Mouse (Mus musculus): ENCODE data around the gene Bckdha. TPM values are rescaled to one million over a fixed set of nuclear protein-coding genes. Genes with fewer than 3 reads are reported as not detected.

Gene Bckdha
- polyA plus RNA-seq, 1 experiment from 2014 or later = 57.5 TPM

DNA sequence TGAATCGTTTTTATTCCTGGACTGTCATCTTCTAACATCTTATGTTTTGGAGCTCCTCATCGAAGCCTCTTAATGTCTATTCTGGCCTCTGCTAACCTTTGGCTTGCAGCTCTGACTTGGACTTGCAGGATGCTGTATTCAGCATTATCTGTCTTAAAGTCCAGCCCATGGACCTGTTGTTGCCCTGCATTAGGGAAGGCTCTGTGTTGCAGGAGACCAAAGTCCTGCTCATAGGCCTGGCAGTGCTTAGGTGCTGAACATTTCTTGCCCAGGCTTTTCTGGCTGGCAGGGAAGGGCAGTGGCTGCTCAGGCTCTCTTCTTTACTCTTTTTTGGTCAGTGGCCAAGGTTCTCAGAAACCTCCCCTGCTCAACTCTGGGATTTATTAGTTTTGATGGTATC lies 51.6 kb downstream of the Bckdha start:
- Histone ChIP-seq H3K27ac (no peak overlapping the region), H3K27me3 (no peaks in the 10 kb centered on the region), H3K36me3 (no peaks in the 10 kb centered on the region), H3K4me3 (replicated peaks) (no peak overlapping the region), H3K9me3 (peaks cover 4% of the 10 kb centered on the region; the same call in 1 of the 2 replicates), H3K4me2 (no peak overlapping the region), H3K4me1 (replicated peaks) (no peaks in the 10 kb centered on the region), H3K9ac (replicated peaks) (no peak overlapping the region)
- ATAC-seq (ENCODE audit: insufficient number of reproducible peaks, insufficient read depth, low FRiP score, low TSS enrichment, low read depth) = no peak
- WGBS = 89% methylated on average over 2 of the region's 2 CpGs

DNA sequence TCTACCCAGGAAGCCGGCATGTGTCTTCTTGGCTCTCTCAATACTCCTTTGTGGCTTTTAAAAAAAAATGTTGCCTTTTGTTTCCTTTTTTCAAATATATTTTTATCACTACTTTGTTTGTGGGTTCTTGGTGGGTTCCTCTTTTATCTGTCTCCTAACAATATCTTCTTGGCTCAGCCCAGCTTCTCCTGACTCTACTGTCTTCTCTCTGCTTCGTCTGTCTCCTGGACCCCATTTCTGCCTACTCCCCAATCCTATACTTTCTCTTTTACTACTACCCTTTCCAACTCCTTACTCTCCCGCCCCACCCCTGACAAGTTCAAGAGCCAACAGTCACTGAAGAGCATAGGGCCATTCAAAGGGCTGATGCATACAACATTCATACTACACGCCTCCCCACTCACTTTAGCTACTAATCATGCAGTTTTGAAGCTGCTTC lies 52.1 kb downstream of the Bckdha start:
- Histone ChIP-seq H3K4me3 (replicated peaks) (no peak overlapping the region), H3K27ac (no peak overlapping the region), H3K27me3 (no peaks in the 10 kb centered on the region), H3K4me1 (replicated peaks) (no peaks in the 10 kb centered on the region), H3K9me3 (peaks cover 4% of the 10 kb centered on the region; the same call in 1 of the 2 replicates), H3K9ac (replicated peaks) (no peak overlapping the region), H3K4me2 (no peak overlapping the region), H3K36me3 (no peaks in the 10 kb centered on the region)
- ATAC-seq (ENCODE audit: insufficient number of reproducible peaks, insufficient read depth, low FRiP score, low TSS enrichment, low read depth) = no peak
- 86% methylated on average over 4 of the region's 4 CpGs for WGBS

DNA sequence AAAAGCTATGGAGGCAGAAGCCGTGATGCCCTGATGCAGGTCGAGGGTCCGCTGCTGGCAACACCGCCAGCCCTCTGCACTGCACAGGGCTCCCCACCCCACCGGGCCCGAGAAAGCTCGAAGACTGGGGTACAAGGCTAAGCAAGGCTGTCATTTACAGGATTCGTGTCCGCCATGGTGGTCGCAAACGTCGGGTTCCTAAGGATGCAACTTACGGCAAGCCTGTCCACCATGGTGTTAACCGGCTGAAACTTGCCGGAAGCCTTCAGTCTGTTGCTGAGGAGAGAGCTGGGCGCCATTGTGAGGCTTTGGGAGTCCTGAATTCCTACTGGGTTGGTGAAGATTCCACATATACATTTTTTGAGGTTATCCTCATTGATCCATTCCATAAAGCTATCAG lies 57.4 kb downstream of the Bckdha start:
- no peak overlapping the region for H3K9ac ChIP-seq (replicated peaks)
- no peaks in the 10 kb centered on the region for H3K27me3 ChIP-seq
- no peaks in the 10 kb centered on the region for H3K9me3 ChIP-seq
- H3K36me3 ChIP-seq = no peaks in the 10 kb centered on the region
- no peak overlapping the region for H3K27ac ChIP-seq
- H3K4me3 ChIP-seq (replicated peaks) = no peak overlapping the region
- H3K4me1 ChIP-seq (replicated peaks) = no peaks in the 10 kb centered on the region
- no peak overlapping the region for H3K4me2 ChIP-seq
- ATAC-seq (ENCODE audit: insufficient number of reproducible peaks, insufficient read depth, low FRiP score, low TSS enrichment, low read depth) = no peak
- 83% methylated on average over 16 of the region's 16 CpGs for WGBS

DNA sequence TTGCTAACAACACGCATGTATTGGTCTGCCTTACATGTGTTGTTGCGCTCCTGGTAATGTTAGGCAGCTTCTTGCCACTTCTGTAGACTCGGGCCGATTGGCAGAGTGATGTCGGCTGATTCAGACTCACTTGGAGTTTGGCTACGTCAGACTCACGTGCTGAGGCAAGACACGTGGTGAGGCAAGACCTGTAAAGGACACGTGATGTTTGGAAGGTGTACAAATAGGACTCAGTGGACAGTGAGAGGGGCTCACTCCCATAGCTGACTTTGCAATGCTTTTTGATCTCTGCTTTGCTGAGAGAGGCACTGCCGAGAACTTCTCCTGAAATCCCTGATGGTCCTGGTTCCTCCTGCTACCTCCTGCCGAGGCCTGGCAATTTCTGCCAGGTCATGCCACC lies 58.1 kb downstream of the Bckdha start:
- no peak for ATAC-seq (ENCODE audit: insufficient number of reproducible peaks, insufficient read depth, low FRiP score, low TSS enrichment, low read depth)
- no peaks in the 10 kb centered on the region for H3K4me1 ChIP-seq (replicated peaks)
- 82% methylated on average over 11 of the region's 11 CpGs for WGBS

DNA sequence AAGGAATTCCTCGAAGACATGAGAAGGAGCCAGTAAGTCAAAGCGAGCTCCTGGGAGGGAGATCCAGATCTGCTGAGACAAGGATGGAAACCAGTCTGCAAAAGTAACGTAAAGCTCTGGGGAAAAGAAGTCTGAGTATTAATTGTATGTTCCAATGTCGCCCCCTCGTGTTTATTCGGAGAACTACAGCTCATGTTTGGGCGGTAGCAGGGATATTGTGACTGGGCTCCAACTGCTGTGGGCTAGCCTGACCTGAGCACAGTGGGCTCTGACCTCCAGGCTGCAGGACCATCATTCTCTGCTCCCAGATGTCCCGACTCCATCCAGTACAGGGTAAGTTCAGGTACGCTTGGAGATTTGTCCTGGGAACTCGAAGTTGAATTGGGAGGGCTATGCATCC lies 59.1 kb downstream of the Bckdha start:
- Histone ChIP-seq H3K4me1 (replicated peaks) (no peaks in the 10 kb centered on the region), H3K27ac (no peak overlapping the region), H3K9ac (replicated peaks) (no peak overlapping the region), H3K4me2 (no peak overlapping the region), H3K27me3 (no peaks in the 10 kb centered on the region), H3K9me3 (no peaks in the 10 kb centered on the region), H3K4me3 (replicated peaks) (no peak overlapping the region), H3K36me3 (no peaks in the 10 kb centered on the region)
- WGBS = 11% methylated on average over 10 of the region's 10 CpGs
- ATAC-seq (ENCODE audit: insufficient number of reproducible peaks, insufficient read depth, low FRiP score, low TSS enrichment, low read depth) = no peak

More for the DNA sequence above, 58.1 kb downstream of the Bckdha start:
- Histone ChIP-seq H3K27me3 (no peaks in the 10 kb centered on the region), H3K27ac (no peak overlapping the region), H3K4me2 (no peak overlapping the region), H3K9ac (replicated peaks) (no peak overlapping the region), H3K4me3 (replicated peaks) (no peak overlapping the region), H3K36me3 (no peaks in the 10 kb centered on the region), H3K9me3 (no peaks in the 10 kb centered on the region)

DNA sequence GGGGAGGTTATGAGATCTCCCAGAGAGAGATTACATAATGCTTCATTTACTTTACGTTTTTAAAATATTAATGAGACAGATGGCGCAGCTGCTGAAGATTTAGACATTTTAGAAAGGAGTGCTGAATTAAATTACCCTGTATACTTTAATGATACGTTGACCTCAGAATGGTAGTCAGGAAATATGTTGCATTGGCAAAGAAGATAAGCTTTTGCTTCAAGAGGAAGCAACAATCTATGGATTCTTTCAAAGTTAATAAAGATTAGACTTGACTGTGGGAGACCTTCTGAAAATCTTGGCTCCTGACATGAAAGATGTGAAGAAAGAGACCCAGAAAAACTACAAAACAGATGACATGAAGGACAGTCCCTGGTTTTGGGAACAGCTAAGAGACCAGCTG lies 64.9 kb downstream of the Bckdha start:
- Histone ChIP-seq H3K27ac (no peak overlapping the region), H3K27me3 (no peaks in the 10 kb centered on the region), H3K9ac (replicated peaks) (no peak overlapping the region), H3K4me2 (no peak overlapping the region), H3K36me3 (no peaks in the 10 kb centered on the region), H3K4me3 (replicated peaks) (no peak overlapping the region), H3K4me1 (replicated peaks) (no peaks in the 10 kb centered on the region), H3K9me3 (no peaks in the 10 kb centered on the region)
- ATAC-seq (ENCODE audit: insufficient number of reproducible peaks, insufficient read depth, low FRiP score, low TSS enrichment, low read depth) = no peak
- 85% methylated on average over 3 of the region's 3 CpGs for WGBS

DNA sequence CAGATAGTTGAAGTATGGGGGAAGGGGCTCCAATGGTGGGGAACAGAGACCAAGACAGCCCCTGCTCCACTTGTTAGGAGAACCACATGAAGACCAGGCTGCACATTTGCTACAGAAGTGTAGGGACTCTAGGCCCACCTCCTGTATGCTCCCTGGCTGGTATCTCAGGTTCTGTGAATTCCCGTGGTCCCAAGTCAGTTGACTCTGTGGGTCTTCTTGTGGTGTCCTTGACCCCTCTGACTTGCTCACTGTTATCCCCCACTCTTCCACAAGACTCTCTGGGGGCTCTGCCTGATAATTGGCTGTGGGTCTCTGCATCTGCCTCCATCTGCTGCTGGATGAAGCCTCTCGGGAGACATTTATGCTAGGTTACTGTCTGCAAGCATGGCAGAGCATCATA lies 67.6 kb downstream of the Bckdha start:
- Histone ChIP-seq H3K27ac (no peak overlapping the region), H3K9ac (replicated peaks) (no peak overlapping the region), H3K36me3 (no peaks in the 10 kb centered on the region), H3K9me3 (no peaks in the 10 kb centered on the region), H3K4me2 (no peak overlapping the region), H3K4me1 (replicated peaks) (no peaks in the 10 kb centered on the region), H3K4me3 (replicated peaks) (no peak overlapping the region), H3K27me3 (no peaks in the 10 kb centered on the region)
- ATAC-seq (ENCODE audit: insufficient number of reproducible peaks, insufficient read depth, low FRiP score, low TSS enrichment, low read depth) = no peak
- WGBS = 87% methylated on average over 2 of the region's 2 CpGs

DNA sequence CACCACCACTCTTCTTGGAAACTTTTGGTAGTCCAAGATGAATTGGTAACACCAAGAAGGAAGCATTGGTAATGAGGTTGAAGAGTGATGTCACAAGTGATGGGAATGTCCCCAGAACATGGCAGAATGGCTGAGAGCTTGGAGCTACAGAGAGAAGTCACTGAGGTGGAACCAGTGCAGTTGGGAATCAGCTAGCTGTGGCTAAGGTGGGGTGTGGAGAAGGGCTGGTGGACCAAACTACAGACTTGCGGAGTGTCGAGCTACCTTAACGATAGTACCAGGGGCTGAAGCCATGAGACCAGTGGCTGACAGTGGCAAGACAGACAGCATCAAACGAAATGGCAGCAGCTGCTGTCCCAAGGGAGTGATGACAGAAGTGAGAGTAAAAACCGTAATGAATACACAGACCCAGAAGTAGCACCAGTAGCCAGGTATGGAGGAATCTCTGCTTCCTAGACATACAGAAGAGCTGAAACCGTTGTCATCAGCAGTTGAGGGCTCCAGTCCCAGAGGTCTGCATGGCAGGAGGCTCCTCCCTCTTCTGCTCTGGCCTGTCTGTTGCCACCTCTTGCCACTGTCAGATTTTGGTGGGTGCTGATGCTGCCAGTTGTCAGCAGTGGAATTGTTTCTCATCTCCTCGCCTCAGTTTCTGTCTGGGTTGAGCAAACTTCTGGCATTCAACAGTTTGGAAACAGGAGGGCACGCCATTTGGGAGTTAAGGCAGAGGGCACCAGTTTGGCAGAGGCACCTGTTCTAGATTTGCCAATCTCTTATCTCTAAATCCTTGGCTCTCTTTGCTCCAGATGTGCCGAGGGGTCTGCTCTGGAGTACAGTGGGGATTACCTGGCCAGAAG lies 73.2 kb downstream of the Bckdha start:
- no peaks in the 10 kb centered on the region for H3K4me1 ChIP-seq (replicated peaks)
- 81% methylated on average over 9 of the region's 9 CpGs for WGBS
- H3K9ac ChIP-seq (replicated peaks) = no peak overlapping the region
- H3K27me3 ChIP-seq = no peaks in the 10 kb centered on the region
- H3K27ac ChIP-seq = no peak overlapping the region
- 0 out of 2 replicates have a peak, but pooled peaks cover 9% of the 10 kb centered on the region for H3K9me3 ChIP-seq
- H3K4me3 ChIP-seq (replicated peaks) = no peak overlapping the region
- H3K4me2 ChIP-seq = no peak overlapping the region
- no peak for ATAC-seq (ENCODE audit: insufficient number of reproducible peaks, insufficient read depth, low FRiP score, low TSS enrichment, low read depth)
- no peaks in the 10 kb centered on the region for H3K36me3 ChIP-seq

DNA sequence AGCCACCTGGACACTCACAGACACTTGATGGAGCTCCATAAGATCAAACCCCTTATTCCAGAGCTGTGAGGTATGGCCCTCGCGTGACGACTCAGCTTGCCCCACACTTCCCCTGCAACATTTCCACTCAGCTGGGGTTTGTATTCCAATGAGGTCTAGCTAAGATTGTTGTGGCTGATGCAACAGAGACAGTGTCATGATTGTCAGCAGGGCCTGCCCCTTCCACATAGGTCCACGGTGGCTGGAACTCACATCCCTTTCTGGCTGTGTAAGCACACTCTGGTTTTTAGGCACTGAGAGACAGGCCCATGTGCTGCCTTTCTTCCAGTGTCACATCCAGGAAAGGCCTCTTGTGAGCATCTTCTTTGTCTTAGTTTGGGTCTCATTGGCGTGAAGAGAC lies 74.1 kb downstream of the Bckdha start:
- ATAC-seq (ENCODE audit: insufficient number of reproducible peaks, insufficient read depth, low FRiP score, low TSS enrichment, low read depth) = no peak
- Histone ChIP-seq H3K27ac (no peak overlapping the region), H3K9ac (replicated peaks) (no peak overlapping the region), H3K27me3 (no peaks in the 10 kb centered on the region), H3K36me3 (no peaks in the 10 kb centered on the region), H3K4me2 (no peak overlapping the region), H3K4me1 (replicated peaks) (no peaks in the 10 kb centered on the region), H3K9me3 (0 out of 2 replicates have a peak, but pooled peaks cover 9% of the 10 kb centered on the region), H3K4me3 (replicated peaks) (no peak overlapping the region)
- 88% methylated on average over 5 of the region's 5 CpGs for WGBS

DNA sequence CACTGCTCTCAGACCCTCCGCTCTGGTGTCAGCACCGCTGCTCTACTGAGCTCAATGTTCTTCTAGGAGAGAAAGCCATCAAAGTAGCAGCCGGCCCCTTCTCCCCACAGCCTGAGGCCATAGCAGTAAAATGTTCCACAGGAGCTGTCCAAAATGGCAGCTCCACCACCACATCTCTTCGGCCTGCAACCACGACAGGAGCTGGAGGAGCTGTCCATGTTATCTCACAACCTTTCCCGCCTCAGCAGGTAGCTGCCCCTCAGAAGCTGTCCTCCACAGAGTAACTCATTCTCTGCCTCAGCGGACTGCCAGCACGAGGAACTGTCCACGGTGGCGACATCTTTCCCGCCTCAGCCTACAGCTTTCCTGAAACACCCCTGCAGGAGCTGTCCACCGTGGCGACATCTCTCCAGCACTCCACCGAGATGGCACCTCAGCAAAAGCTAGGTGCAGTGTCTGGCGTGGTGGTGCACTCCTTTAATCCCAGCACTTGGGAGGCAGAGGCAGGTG lies 76.4 kb downstream of the Bckdha start:
- 85% methylated on average over 15 of the region's 15 CpGs for WGBS
- H3K9ac ChIP-seq (replicated peaks) = no peak overlapping the region
- no peak overlapping the region for H3K27ac ChIP-seq
- 0 out of 2 replicates have a peak, but pooled peaks cover 9% of the 10 kb centered on the region for H3K9me3 ChIP-seq
- H3K36me3 ChIP-seq = no peaks in the 10 kb centered on the region
- H3K4me1 ChIP-seq (replicated peaks) = no peaks in the 10 kb centered on the region
- H3K4me3 ChIP-seq (replicated peaks) = no peak overlapping the region
- H3K4me2 ChIP-seq = no peak overlapping the region
- no peak for ATAC-seq (ENCODE audit: insufficient number of reproducible peaks, insufficient read depth, low FRiP score, low TSS enrichment, low read depth)
- H3K27me3 ChIP-seq = no peaks in the 10 kb centered on the region
